Mouse (Mus musculus) liver, embryonic 14.5 days (tissue): ENCODE data around the gene Mnd1. TPM values are rescaled to one million over a fixed set of nuclear protein-coding genes. Genes with fewer than 3 reads are reported as not detected.

Experiments used
- ATAC-seq: fragments of 200-750 bp; cut with Nextera tagmentation; 2 replicates; pipeline ENCODE4 v1.8.0; 2017; ENCODE audit warnings: moderate number of reproducible peaks, mild to moderate bottlenecking, moderate library complexity; ENCODE audit not compliant: insufficient read depth
- DNase-seq, 3 experiments: peaks; one replicate each; pipeline ENCODE4 v3.0.0-alpha.2; 2012 to 2013; ENCODE audit warnings: low read depth in 3 of 3, low spot score in 3 of 3
- H3K27ac ChIP-seq: fragments of 300-500 bp; sonication (generic); 2 replicates; pipeline ENCODE4 v1.5.1; 2014; ENCODE audit warnings: moderate library complexity, mild to moderate bottlenecking, control low read depth, inconsistent platforms
- H3K27me3 ChIP-seq: fragments of 300-500 bp; sonication (generic); 2 replicates; pipeline ENCODE4 v1.6.1; 2014; ENCODE audit warnings: mild to moderate bottlenecking, low read length, moderate library complexity; ENCODE audit not compliant: control insufficient read depth, insufficient read depth
- H3K36me3 ChIP-seq: fragments of 300-500 bp; sonication (generic); replicated peaks from 2 replicates; pipeline ENCODE4 v1.6.1; 2014; ENCODE audit warnings: low read depth; ENCODE audit not compliant: control insufficient read depth, insufficient read depth
- H3K4me1 ChIP-seq, 2 experiments: fragments of 200-500 bp in 1 of 2; fragments of 300-500 bp in 1 of 2; sonication (generic) in 1 of 2; replicated peaks; 2 replicates each; pipeline ENCODE4 v1.6.1; 2012 to 2014; ENCODE audit warnings: antibody characterized with exemption in 1 of 2, inconsistent platforms in 1 of 2, low read length in 1 of 2; ENCODE audit not compliant: control insufficient read depth in 2 of 2, insufficient read depth in 2 of 2
- H3K4me2 ChIP-seq: fragments of 300-500 bp; sonication (generic); 2 replicates; pipeline ENCODE4 v1.6.1; 2014; ENCODE audit warnings: low read depth, mild to moderate bottlenecking, control low read depth, moderate library complexity
- H3K4me3 ChIP-seq, 2 experiments: fragments of 200-500 bp in 1 of 2; fragments of 300-500 bp in 1 of 2; sonication (generic) in 1 of 2; 2 replicates each; pipeline ENCODE4 v1.5.1; 2012 to 2014; ENCODE audit warnings: low read depth in 2 of 2, low read length in 2 of 2, mild to moderate bottlenecking in 2 of 2, control low read depth in 1 of 2, inconsistent platforms in 1 of 2, moderate library complexity in 1 of 2; ENCODE audit not compliant: insufficient read depth in 1 of 2
- H3K9ac ChIP-seq: fragments of 300-500 bp; sonication (generic); replicated peaks from 2 replicates; pipeline ENCODE4 v1.6.1; 2014; ENCODE audit warnings: mild to moderate bottlenecking, control low read depth, moderate library complexity
- H3K9me3 ChIP-seq: fragments of 300-500 bp; sonication (generic); 2 replicates; pipeline ENCODE4 v1.6.1; 2016; ENCODE audit warnings: low read length, mixed read lengths; ENCODE audit not compliant: control insufficient read depth
- CTCF ChIP-seq: IDR thresholded peaks from 2 replicates; pipeline ENCODE4 v1.5.1; 2016; ENCODE audit warnings: antibody characterized with exemption, low read depth, control low read depth
- EP300 ChIP-seq: IDR thresholded peaks from 2 replicates; pipeline ENCODE4 v1.6.1; 2016; ENCODE audit warnings: antibody characterized with exemption, low read depth
- WGBS: fragments of 180-500 bp; shearing (Covaris S2); extraction: QIAGEN DNeasy Blood & Tissue Kit; methylation state at CpG from one replicate; pipeline ENCODE4 v1.1.7; 2014; ENCODE audit not compliant: insufficient replicate concordance; 5-methylcytosine and 5-hydroxymethylcytosine counted together
- polyA plus RNA-seq, 2 experiments: library from polyadenylated mRNA; depleted of rRNA in 1 of 2; stranded (reverse) in 1 of 2; unstranded in 1 of 2; fragments of >200 nt; fragmentation: Nextera tagmentation in 1 of 2; extraction: Ambion mirVana in 1 of 2; gene quantifications; 2 replicates each; pipeline versions ENCODE4 v1.2.1 to v1.2.3; 2012 to 2014

Gene Mnd1
- polyA plus RNA-seq, 2 experiments: 6.2 TPM

DNA sequence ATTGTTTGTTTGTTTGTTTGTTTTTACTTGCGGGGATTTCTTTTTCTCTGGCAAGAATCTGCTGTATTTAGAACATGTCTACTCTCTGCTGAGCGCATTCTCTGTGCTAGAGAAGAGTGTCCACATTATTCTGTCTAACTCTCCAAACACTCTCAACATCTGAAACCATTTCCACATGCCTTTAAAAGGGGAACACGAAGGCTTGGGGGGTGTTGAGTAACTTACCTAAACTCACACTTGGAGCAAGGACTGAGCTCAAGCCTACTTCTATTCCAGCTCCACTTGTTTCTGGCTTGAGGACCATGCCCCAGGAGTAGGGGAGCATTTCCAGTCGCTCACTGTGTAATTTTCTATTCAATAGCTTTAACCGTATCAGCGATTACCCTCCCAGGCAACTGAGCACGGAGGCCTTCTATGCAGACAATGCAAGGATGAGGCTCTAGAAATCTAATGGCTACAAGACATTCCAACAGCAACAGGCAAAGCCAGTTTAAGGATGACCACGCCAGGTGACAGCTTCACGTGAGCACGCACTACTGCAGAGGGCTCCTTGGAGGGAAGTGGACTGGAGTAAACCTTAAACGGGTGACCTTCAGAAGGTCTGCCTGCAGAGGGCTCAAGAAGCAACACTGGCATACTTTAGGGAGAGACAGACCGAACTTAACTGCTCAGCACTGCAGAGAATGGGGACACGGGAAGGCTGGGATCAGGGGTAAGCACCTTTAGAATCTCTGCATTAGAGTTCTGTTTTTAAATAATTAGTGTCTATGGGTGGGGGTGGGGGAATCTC is 78.8 kb downstream of the Mnd1 start:
- H3K4me1 ChIP-seq: no peaks in the 10 kb centered on the region
- H3K9me3 ChIP-seq: no peaks in the 10 kb centered on the region
- no peak overlapping the region for H3K27ac ChIP-seq
- no peak overlapping the region for H3K4me2 ChIP-seq
- TF ChIP-seq EP300: no peak
- TF ChIP-seq CTCF: no peak
- no peak overlapping the region for H3K4me3 ChIP-seq
- no peaks in the 10 kb centered on the region for H3K36me3 ChIP-seq
- no peaks in the 10 kb centered on the region for H3K27me3 ChIP-seq
- ATAC-seq (no peak), DNase-seq (no peak)
- H3K9ac ChIP-seq: no peak overlapping the region
- WGBS: 68% methylated on average over 13 of the region's 13 CpGs

GRCm38 (mm10) chr3:84075516-84075915 is 80.1 kb downstream of the Mnd1 start:
- no peak for ATAC-seq
- Histone ChIP-seq H3K27ac (no peak overlapping the region), H3K4me3 (no peak overlapping the region)

DNA sequence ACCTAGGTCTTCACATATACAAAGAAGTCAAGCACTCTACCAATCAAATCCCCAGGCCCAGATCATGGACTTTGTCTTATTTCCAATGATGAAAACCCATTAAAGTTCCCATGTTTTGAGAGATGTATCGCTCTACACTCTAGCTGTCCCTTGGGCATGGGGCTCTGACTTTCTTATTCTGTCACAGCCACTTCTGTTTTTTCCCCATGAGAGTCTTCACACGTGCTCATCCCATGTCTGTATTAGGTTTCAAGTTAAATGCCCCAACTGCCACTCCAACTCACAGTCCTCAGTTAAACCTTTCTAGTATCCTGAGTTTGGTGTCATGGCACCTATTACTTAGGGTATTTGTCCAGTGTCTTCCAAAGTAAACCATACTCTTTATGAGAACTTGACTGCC is 80.8 kb downstream of the Mnd1 start:
- WGBS: 47% methylated on average over 2 of the region's 2 CpGs
- H3K27ac ChIP-seq: no peak overlapping the region
- DNase-seq: no peak
- H3K4me1 ChIP-seq: no peaks in the 10 kb centered on the region
- H3K9ac ChIP-seq: no peak overlapping the region
- H3K27me3 ChIP-seq: no peaks in the 10 kb centered on the region
- H3K36me3 ChIP-seq: no peaks in the 10 kb centered on the region
- H3K4me3 ChIP-seq: no peak overlapping the region
- no peak overlapping the region for H3K4me2 ChIP-seq
- no peak for ATAC-seq
- no peaks in the 10 kb centered on the region for H3K9me3 ChIP-seq
- TF ChIP-seq EP300: no peak
- TF ChIP-seq CTCF: no peak

More at GRCm38 (mm10) chr3:84075516-84075915, 80.1 kb downstream of the Mnd1 start:
- WGBS: 54% methylated on average over 4 of the region's 4 CpGs
- Histone ChIP-seq H3K4me1 (no peaks in the 10 kb centered on the region), H3K4me2 (no peak overlapping the region), H3K9ac (no peak overlapping the region), H3K27me3 (no peaks in the 10 kb centered on the region), H3K9me3 (no peaks in the 10 kb centered on the region), H3K36me3 (no peaks in the 10 kb centered on the region)
- DNase-seq: no peak
- TF ChIP-seq CTCF (no peak), EP300 (no peak)

- Histone ChIP-seq H3K4me2 (no peak overlapping the region), H3K36me3 (no peaks in the 10 kb centered on the region), H3K4me3 (no peak overlapping the region), H3K4me1 (no peaks in the 10 kb centered on the region), H3K27me3 (no peaks in the 10 kb centered on the region), H3K9me3 (no peaks in the 10 kb centered on the region), H3K9ac (no peak overlapping the region), H3K27ac (no peak overlapping the region)
- 14% methylated on average over 2 of the region's 2 CpGs for whole genome bisulfite sequencing
- DNase-seq (no peak), ATAC-seq (no peak)
- TF ChIP-seq EP300: no peak
- TF ChIP-seq CTCF: no peak
Observed at GRCm38 (mm10) chr3:84071641-84072040, 83.9 kb downstream of the Mnd1 start.

GRCm38 (mm10) chr3:84070811-84071210 is 84.8 kb downstream of the Mnd1 start:
- WGBS: 67% methylated on average over 8 of the region's 8 CpGs
- H3K27ac ChIP-seq: no peak overlapping the region
- TF ChIP-seq EP300 (no peak), CTCF (no peak)
- no peak overlapping the region for H3K4me3 ChIP-seq
- ATAC-seq (no peak), DNase-seq (no peak)
- no peak overlapping the region for H3K4me2 ChIP-seq
- no peak overlapping the region for H3K9ac ChIP-seq
- no peaks in the 10 kb centered on the region for H3K27me3 ChIP-seq
- no peaks in the 10 kb centered on the region for H3K4me1 ChIP-seq
- no peaks in the 10 kb centered on the region for H3K36me3 ChIP-seq
- H3K9me3 ChIP-seq: no peaks in the 10 kb centered on the region
